Mouse (Mus musculus) v-Abl transformed pro-B cells (cell line): ENCODE data around the gene Tcstv3.
"Not testable (repeated sequence)": the region's sequence is repeated elsewhere in the genome, so short reads cannot be mapped to it uniquely, and the experiment has no call there.

Experiments
- in situ Hi-C, 2 experiments: fragments of 400-800 bp; cut with MboI; formaldehyde crosslinking; loops; one replicate each; pipeline ENCODE4 v1.15.1; 2025; ENCODE audit not compliant: unreplicated experiment in 2 of 2

Gene Tcstv3

DNA sequence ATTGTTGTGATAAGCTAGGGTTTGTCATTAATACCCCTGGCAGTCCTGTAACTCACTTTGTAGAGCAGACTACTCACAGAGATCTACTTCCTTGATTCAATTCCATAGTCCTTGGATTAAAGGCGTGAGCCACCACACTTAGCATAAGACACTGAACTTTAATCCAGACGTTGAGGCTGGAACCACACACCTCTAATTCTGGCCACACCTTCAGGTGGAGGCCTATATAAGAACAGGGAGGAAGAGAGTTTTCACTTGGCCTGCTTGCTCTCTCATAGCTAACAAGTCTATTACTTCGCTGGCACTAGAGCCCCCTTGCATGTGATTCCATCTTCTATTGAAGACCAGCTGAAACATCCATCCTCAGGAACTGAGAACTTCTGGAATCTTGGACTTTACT, at the start of gene Tcstv3:
Tcstv3 (plus strand) TSS at position 301 of the 400 bp plus-strand sequence.
- in situ Hi-C loops, result not testable (repeated sequence)

DNA sequence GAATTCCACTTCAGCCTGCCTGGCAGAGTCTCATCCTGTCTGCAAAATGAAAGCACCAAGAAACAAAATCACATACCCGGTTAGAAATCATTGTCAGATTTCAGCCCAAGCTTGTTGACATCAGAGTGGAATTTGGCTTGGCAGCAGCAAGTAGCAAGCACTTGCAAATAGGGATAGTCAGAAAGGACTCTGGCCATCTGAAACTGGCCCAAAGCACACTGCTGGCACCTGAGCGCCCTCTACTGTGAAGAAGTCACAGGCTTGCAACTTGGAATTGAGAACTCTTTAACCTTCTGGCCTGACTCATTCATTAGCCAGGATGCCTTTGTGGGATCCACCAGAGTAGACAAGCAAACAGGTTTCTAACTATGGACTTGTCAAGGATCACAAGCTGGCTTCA, 38.8 kb upstream of the Tcstv3 start:
- in situ Hi-C loops, result not testable (repeated sequence)

- in situ Hi-C loops, result no loop called here
Measured at GRCm38 (mm10) chr13:120278784-120279183, 37.9 kb upstream of the Tcstv3 start.

GRCm38 (mm10) chr13:120299324-120299894, 17.3 kb upstream of the Tcstv3 start:
- in situ Hi-C loops, result no loop called here

DNA sequence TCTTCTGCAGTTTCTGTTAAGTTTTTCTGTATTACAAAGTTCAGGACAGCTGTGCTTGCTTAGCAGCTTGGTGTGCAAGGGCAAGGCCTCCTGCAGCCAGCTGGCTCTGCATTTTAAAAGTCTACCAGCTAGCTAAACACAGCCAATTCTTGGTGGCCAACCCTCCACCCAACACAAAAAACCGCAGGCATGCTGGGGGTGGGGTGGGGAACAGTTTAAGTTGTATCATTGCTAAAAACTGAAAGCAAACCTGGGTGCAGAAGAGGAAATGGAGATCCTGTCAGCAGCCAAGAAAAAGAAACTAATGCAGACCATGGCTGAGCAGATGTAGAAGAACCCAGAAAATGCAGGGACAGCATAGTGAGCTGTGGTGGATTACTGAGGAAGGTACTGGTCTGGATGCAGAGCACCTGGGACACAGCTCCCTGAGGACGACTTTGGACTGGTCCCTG, 16.7 kb upstream of the Tcstv3 start, which contains the start of gene BC147527:
BC147527 (plus strand) TSS at position 402 of the 452 bp plus-strand sequence.
- in situ Hi-C loops, result no loop called here

DNA sequence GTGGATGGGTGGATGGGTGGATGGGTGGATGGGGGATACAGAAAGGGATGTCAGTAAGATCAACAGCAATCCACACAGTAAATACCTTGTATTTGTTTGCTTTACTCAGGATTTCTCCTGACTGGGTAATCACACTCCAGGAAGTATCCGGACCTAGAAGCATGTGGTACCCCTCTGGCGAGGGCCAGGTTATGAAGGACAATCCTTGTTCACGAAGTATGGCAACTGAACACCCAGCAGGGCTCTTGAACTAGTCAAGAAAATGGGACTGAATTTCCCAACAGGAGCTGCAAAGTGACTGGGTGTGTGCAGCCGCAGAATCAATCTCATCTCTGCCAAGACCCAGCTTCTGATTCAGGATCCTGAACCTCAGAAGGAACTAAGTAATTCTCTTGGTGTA, 15.8 kb upstream of the Tcstv3 start:
- in situ Hi-C loops, result no loop called here

DNA sequence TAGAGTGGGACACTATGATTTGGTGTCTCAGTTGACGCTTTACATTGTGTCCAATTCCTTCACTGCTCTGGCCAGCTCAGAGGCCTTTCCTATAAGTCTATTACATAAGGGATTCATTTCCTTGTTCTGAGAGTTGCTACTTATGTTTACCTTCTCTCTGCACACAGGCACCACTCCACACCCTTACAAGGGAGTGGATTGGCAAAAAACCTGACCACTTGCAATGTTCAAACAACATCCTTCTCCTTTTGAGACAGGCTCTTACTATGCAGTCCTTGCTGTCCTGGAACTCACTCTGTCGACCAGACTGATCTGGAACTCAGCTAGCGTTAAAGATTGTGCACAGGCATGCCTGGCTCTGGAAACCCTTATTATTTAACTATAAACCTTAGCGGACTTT, 5.9 kb upstream of the Tcstv3 start:
- in situ Hi-C loops, result no loop called here

DNA sequence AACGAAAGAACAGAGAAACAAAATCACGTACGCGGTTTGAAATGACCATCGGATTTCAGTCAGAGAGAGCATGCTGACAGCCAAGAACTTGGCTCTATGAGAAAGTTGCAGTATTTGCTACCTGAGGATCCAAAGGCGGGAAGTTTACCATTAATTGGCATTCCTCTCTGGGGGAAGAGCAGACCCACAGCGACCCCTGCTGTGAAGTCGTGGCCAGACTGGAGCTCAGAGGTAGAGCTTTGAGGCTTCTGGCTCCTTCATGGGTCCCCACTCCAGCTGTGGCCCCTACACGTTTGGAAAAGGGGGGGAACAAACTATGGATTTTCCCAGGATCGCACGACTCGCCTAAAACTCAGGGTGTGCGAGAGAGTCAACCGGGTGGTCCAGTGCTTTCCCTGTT, 3.1 kb upstream of the Tcstv3 start:
- in situ Hi-C loops, result no loop called here

DNA sequence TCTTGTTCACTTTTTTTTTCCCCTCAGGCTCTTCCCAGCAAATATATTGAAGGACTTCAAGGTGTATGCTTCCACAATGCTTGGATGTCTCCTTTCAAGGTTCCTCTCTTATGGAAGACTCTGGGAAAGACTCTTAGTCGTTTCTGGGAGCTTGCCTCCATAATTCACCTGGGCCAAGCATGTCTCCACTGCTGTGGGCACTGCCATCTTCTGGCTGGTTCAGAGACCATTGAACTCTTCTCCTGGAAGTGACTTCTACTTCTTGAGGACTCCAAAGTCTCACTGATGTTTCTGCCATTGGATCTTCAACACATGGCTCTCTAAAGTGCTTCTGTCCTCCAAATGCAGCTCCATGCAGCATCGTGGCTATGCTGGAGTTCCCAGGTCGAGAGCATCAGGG, 3.5 kb downstream of the Tcstv3 start:
- in situ Hi-C loops, result no loop called here

- in situ Hi-C loops, result no loop called here
Measured at GRCm38 (mm10) chr13:120320721-120321120, 4.0 kb downstream of the Tcstv3 start.
